Comparison of ENCODE assay signal across 31 mouse cellular contexts in the genomic region with DNA sequence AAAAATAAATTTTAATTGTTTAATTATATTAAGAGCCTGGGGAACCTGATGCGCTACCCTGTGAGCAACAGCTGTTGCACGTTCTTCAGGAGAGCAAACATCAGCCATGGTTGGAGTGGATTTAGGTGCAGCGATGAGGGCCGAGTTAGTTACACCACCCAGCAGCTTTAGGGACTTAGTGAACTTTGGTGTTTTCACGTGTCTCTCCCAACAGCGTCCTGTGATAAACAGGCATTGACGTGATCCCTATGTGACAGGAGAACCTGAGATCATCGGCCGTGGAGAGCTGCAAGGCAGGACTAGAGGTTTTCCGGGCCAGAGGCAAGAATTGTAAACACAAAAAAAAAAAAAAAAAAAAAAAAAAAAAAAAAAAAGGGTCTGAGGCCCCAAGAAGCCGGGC. TPM values are rescaled to one million over a fixed set of nuclear protein-coding genes. Genes with fewer than 3 reads are reported as not detected.
A peak's percentile ranks its signal among the peaks of the same experiment; 100 is the strongest.
DNase-seq lines count a peak whose midpoint lies in the region; ATAC-seq and TF ChIP-seq lines count a peak whose summit lies in the region.
"Had no signal": no experiment of that assay in that cellular context is flagged by ENCODE, and none has a peak within 500 bp of the region (broad histone marks: within the 10 kb centered on the region; RNA-seq: fewer than 3 reads in every experiment).

No protein-coding gene starts in this region.

- no peak for TF ChIP-seq CTCF in liver, adult 2 months (IDR thresholded peaks at IDR 0.05; ENCODE audit: low read depth, low read length)
- no peak for TF ChIP-seq CTCF in CH12.LX (conservative IDR thresholded peaks at IDR 0.05 in 1 of 2, IDR thresholded peaks at IDR 0.05 in 1 of 2; ENCODE audit: low read depth in 2 of 2, low read length in 2 of 2)
- no peak for TF ChIP-seq CTCF in liver, postnatal 0 days (IDR thresholded peaks at IDR 0.05; ENCODE audit: low read depth)

- TF ChIP-seq EP300 in CH12.LX (IDR thresholded peaks at IDR 0.05; ENCODE audit: low read length) = no peak
- TF ChIP-seq EP300 in liver, postnatal 0 days (IDR thresholded peaks at IDR 0.05; ENCODE audit: low read depth) = no peak

- in situ Hi-C loops in CH12.LX (cut with MboI; ENCODE audit: low pct_ligation_motif_present, low pct_unique_long_range_greater_than_20kb, low sequenced_read_pairs) = no loop called here

- no peaks in the 10 kb centered on the region for H3K9me3 ChIP-seq in liver, embryonic 16.5 days (replicated peaks; ENCODE audit: control insufficient read depth, low read length)
- H3K9me3 ChIP-seq in liver, embryonic 12.5 days (replicated peaks) = no peaks in the 10 kb centered on the region
- no peaks in the 10 kb centered on the region for H3K9me3 ChIP-seq in CH12.LX (replicated peaks; ENCODE audit: low read length)
- H3K9me3 ChIP-seq in liver, postnatal 0 days (ENCODE audit: low read length) = no peaks in the 10 kb centered on the region
- H3K9me3 ChIP-seq in midbrain, embryonic 16.5 days (replicated peaks; ENCODE audit: control insufficient read depth, low read length, poor library complexity, severe bottlenecking) = no peaks in the 10 kb centered on the region
- H3K9me3 ChIP-seq: embryonic facial prominence, embryonic 13.5 days; embryonic facial prominence, embryonic 15.5 days; forebrain, embryonic 10.5 days; forebrain, embryonic 12.5 days; G1E had no signal

- H3K4me3 ChIP-seq in liver, adult 2 months (ENCODE audit: insufficient read depth, low read depth, low read length) = no peak overlapping the region
- H3K4me3 ChIP-seq in liver, embryonic 16.5 days (ENCODE audit: low read depth, low read length) = no peak overlapping the region
- no peak overlapping the region for H3K4me3 ChIP-seq in liver, embryonic 12.5 days
- no peak overlapping the region for H3K4me3 ChIP-seq in CH12.LX (replicated peaks in 1 of 3; ENCODE audit: low read depth in 2 of 3, low read length in 2 of 3, poor library complexity in 1 of 3)
- no peak overlapping the region for H3K4me3 ChIP-seq in liver, postnatal 0 days (ENCODE audit: low read depth, low read length)
- no peak overlapping the region for H3K4me3 ChIP-seq in midbrain, embryonic 16.5 days (ENCODE audit: low read depth, low read length)
- H3K4me3 ChIP-seq: embryonic facial prominence, embryonic 13.5 days; embryonic facial prominence, embryonic 15.5 days; erythroblast, embryonic 14.5 days; forebrain, embryonic 10.5 days; forebrain, embryonic 12.5 days had no signal

- H3K4me1 ChIP-seq in liver, adult 2 months (ENCODE audit: control insufficient read depth, insufficient read depth, low read length) = peaks cover 5% of the 10 kb centered on the region
- H3K4me1 ChIP-seq in liver, embryonic 16.5 days (ENCODE audit: control insufficient read depth, low read depth, low read length) = no peaks in the 10 kb centered on the region
- H3K4me1 ChIP-seq in liver, embryonic 12.5 days = no peaks in the 10 kb centered on the region
- peaks cover 7 to 8% of the 10 kb centered on the region in 2 experiments for H3K4me1 ChIP-seq in CH12.LX (ENCODE audit: control insufficient read depth in 1 of 2, insufficient read depth in 2 of 2)
- H3K4me1 ChIP-seq in liver, postnatal 0 days (ENCODE audit: insufficient read depth) = peaks cover 7% of the 10 kb centered on the region; the same call in 1 of the 2 replicates
- no peaks in the 10 kb centered on the region for H3K4me1 ChIP-seq in midbrain, embryonic 16.5 days (ENCODE audit: control insufficient read depth, insufficient read depth, low read length)
- H3K4me1 ChIP-seq: embryonic facial prominence, embryonic 13.5 days; embryonic facial prominence, embryonic 15.5 days; forebrain, embryonic 10.5 days; forebrain, embryonic 12.5 days had no signal

- H3K36me3 ChIP-seq in liver, adult 2 months (ENCODE audit: control insufficient read depth, insufficient read depth, low read length) = no peaks in the 10 kb centered on the region
- no peaks in the 10 kb centered on the region for H3K36me3 ChIP-seq in liver, embryonic 16.5 days (ENCODE audit: control insufficient read depth, insufficient read depth)
- no peaks in the 10 kb centered on the region for H3K36me3 ChIP-seq in liver, embryonic 12.5 days
- no peaks in the 10 kb centered on the region for H3K36me3 ChIP-seq in CH12.LX (replicated peaks in 1 of 2; ENCODE audit: control insufficient read depth in 1 of 2, insufficient read depth in 1 of 2, low read length in 1 of 2)
- H3K36me3 ChIP-seq in liver, postnatal 0 days (replicated peaks; ENCODE audit: insufficient read depth, low read length) = no peaks in the 10 kb centered on the region
- H3K36me3 ChIP-seq in midbrain, embryonic 16.5 days (ENCODE audit: control insufficient read depth, insufficient read depth, low read length) = no peaks in the 10 kb centered on the region
- H3K36me3 ChIP-seq: embryonic facial prominence, embryonic 13.5 days; embryonic facial prominence, embryonic 15.5 days; forebrain, embryonic 10.5 days; forebrain, embryonic 12.5 days; G1E had no signal

- no peaks in the 10 kb centered on the region for H3K27me3 ChIP-seq in liver, adult 2 months (ENCODE audit: control insufficient read depth, insufficient read depth, low read length)
- H3K27me3 ChIP-seq in liver, embryonic 16.5 days (ENCODE audit: control insufficient read depth, insufficient read depth, low read depth, low read length) = no peaks in the 10 kb centered on the region
- no peaks in the 10 kb centered on the region for H3K27me3 ChIP-seq in liver, embryonic 12.5 days (replicated peaks)
- H3K27me3 ChIP-seq in CH12.LX (replicated peaks) = no peaks in the 10 kb centered on the region
- no peaks in the 10 kb centered on the region for H3K27me3 ChIP-seq in liver, postnatal 0 days (ENCODE audit: insufficient read depth, low read length)
- H3K27me3 ChIP-seq in midbrain, embryonic 16.5 days (ENCODE audit: control insufficient read depth, insufficient read depth, low read depth, low read length) = no peaks in the 10 kb centered on the region
- H3K27me3 ChIP-seq: embryonic facial prominence, embryonic 13.5 days; embryonic facial prominence, embryonic 15.5 days; forebrain, embryonic 12.5 days; Patski had no signal

- no peak overlapping the region for H3K4me2 ChIP-seq in liver, embryonic 16.5 days (ENCODE audit: low read depth, low read length)
- H3K4me2 ChIP-seq in liver, embryonic 12.5 days = no peak overlapping the region
- H3K4me2 ChIP-seq in CH12.LX (ENCODE audit: insufficient read depth, low read depth, poor library complexity, severe bottlenecking) = no peak overlapping the region
- no peak overlapping the region for H3K4me2 ChIP-seq in liver, postnatal 0 days (ENCODE audit: low read depth, low read length)
- H3K4me2 ChIP-seq in midbrain, embryonic 16.5 days (ENCODE audit: low read length) = no peak overlapping the region
- H3K4me2 ChIP-seq: embryonic facial prominence, embryonic 13.5 days; embryonic facial prominence, embryonic 15.5 days; forebrain, embryonic 12.5 days had no signal

- peak; percentile 65 for DNase-seq in liver, adult 2 months (ENCODE audit: extremely low read depth, low read depth, low spot score)
- DNase-seq in liver (no peak), CH12.LX (ENCODE audit: extremely low read depth) (no peak)
- DNase-seq in liver, postnatal 0 days = peak; percentile 29
- DNase-seq in adrenal gland, postnatal 25 days = no peak
- DNase-seq: adrenal gland, adult 8-10 months; adrenal gland, postnatal 14 days; cerebellum, adult 11 months; cerebellum, adult 18-20 months; cerebellum, adult 8-10 months; cerebellum, adult 9-11 months; cerebellum, postnatal 14 days; cerebellum, postnatal 36 days; embryo, embryonic 11 days had no signal

- H3K27ac ChIP-seq in liver, adult 2 months (replicated peaks; ENCODE audit: insufficient read depth, low read depth, low read length) = no peak overlapping the region
- H3K27ac ChIP-seq in liver, embryonic 16.5 days (ENCODE audit: low read length) = no peak overlapping the region
- H3K27ac ChIP-seq in liver, embryonic 12.5 days = no peak overlapping the region
- H3K27ac ChIP-seq in CH12.LX (ENCODE audit: insufficient read depth, low read depth) = no peak overlapping the region
- peak overlapping the region; percentile 81; the same call in 1 of the 2 replicates for H3K27ac ChIP-seq in liver, postnatal 0 days (ENCODE audit: low read depth)
- no peak overlapping the region for H3K27ac ChIP-seq in midbrain, embryonic 16.5 days (ENCODE audit: low read length)
- H3K27ac ChIP-seq: embryonic facial prominence, embryonic 13.5 days; embryonic facial prominence, embryonic 15.5 days; forebrain, embryonic 10.5 days; forebrain, embryonic 12.5 days had no signal

- H3K9ac ChIP-seq in liver, adult 2 months (ENCODE audit: low read depth, low read length) = no peak overlapping the region
- H3K9ac ChIP-seq in liver, embryonic 16.5 days (ENCODE audit: low read depth, low read length) = no peak overlapping the region
- H3K9ac ChIP-seq in liver, embryonic 12.5 days = no peak overlapping the region
- H3K9ac ChIP-seq in CH12.LX (ENCODE audit: insufficient read depth, low read depth) = no peak overlapping the region
- H3K9ac ChIP-seq in liver, postnatal 0 days (replicated peaks) = no peak overlapping the region
- no peak overlapping the region for H3K9ac ChIP-seq in midbrain, embryonic 16.5 days (ENCODE audit: low read depth, low read length)
- H3K9ac ChIP-seq: embryonic facial prominence, embryonic 13.5 days; embryonic facial prominence, embryonic 15.5 days; forebrain, embryonic 12.5 days had no signal

- dilution Hi-C loops in CH12.LX (cut with MboI; ENCODE audit: extremely low pct_ligation_motif_present, extremely low pct_unique_long_range_greater_than_20kb, low sequenced_read_pairs) = no loop called here

- peak; percentile 66 for ATAC-seq in liver, embryonic 16.5 days (ENCODE audit: low read depth)
- ATAC-seq in liver, embryonic 12.5 days = no peak
- peak; percentile 93 for ATAC-seq in liver, postnatal 0 days
- no peak for ATAC-seq in midbrain, embryonic 16.5 days
- ATAC-seq: activated CD4-positive, CD25-positive, alpha-beta regulatory T cell, adult 4 months; forebrain, embryonic 14.5 days; forebrain, embryonic 16.5 days; Patski had no signal

- no peaks in the 10 kb centered on the region for H3K79me2 ChIP-seq in liver, adult 2 months (ENCODE audit: control insufficient read depth, insufficient read depth, low read length)
- no peaks in the 10 kb centered on the region for H3K79me2 ChIP-seq in CH12.LX (replicated peaks; ENCODE audit: control insufficient read depth, extremely low read depth, insufficient read depth, poor library complexity, severe bottlenecking)

- TF ChIP-seq POLR2A in liver, adult 2 months (IDR thresholded peaks at IDR 0.05; ENCODE audit: extremely low read depth, insufficient read depth, low read length) = no peak
- TF ChIP-seq POLR2A in CH12.LX (IDR thresholded peaks at IDR 0.05; ENCODE audit: low read depth, low read length) = no peak

- no peak for TF ChIP-seq RAD21 in CH12.LX (IDR thresholded peaks at IDR 0.05; ENCODE audit: low read depth, low read length)

- 38% methylated on average over 11 of the region's 11 CpGs for WGBS in liver, adult 2 months
- WGBS in liver, embryonic 16.5 days (ENCODE audit: insufficient replicate concordance) = 54% methylated on average over 11 of the region's 11 CpGs
- WGBS in liver, embryonic 12.5 days (ENCODE audit: insufficient replicate concordance) = 67% methylated on average over 11 of the region's 11 CpGs
- WGBS in liver, postnatal 0 days (ENCODE audit: insufficient replicate concordance) = 56% methylated on average over 11 of the region's 11 CpGs
- WGBS in midbrain, embryonic 16.5 days = 86% methylated on average over 11 of the region's 11 CpGs

RNA-seq across cellular contexts. Expression of gene Foxq1, which starts 52.1 kb away (rescaled TPM):
- total RNA-seq in liver, adult 2 months (2014; rRNA removed) = 1.6 and 3.9 TPM in 2 replicates
- polyA plus RNA-seq in liver, adult 2 months (2012; rRNA removed) = 5.1 and 10.2 TPM in 2 replicates
- 0.68 and 0.98 TPM in 2 replicates for polyA plus RNA-seq in liver, embryonic 16.5 days (2015; fragmentation: Nextera tagmentation; extraction: Ambion mirVana)
- 0.07 and 0.10 TPM in 2 replicates for polyA plus RNA-seq in liver, embryonic 12.5 days (2016; fragmentation: Nextera tagmentation; extraction: Ambion mirVana)
- total RNA-seq in CH12.LX (2012; rRNA removed) = not detected in 2 replicates
- not detected in 2 replicates for total RNA-seq in CH12.LX (2014; rRNA removed)
- not detected in 2 replicates for polyA plus RNA-seq in CH12.LX (2012; ENCODE audit: insufficient read length, low read depth)
- polyA plus RNA-seq in liver, postnatal 0 days (2015; fragmentation: Nextera tagmentation; extraction: Ambion mirVana) = 3.4 and 4.6 TPM in 2 replicates
- 0.15 and 0.19 TPM in 2 replicates for total RNA-seq in adrenal gland, postnatal 25 days (2021)
- polyA plus RNA-seq in midbrain, embryonic 16.5 days (2015; fragmentation: Nextera tagmentation; extraction: Ambion mirVana) = 1.3 and 1.6 TPM in 2 replicates
- total RNA-seq: common myeloid progenitor, adult 5-6 weeks had no signal
- polyA plus RNA-seq: activated CD4-positive, CD25-positive, alpha-beta regulatory T cell, adult 4 months; erythroblast, embryonic 14.5 days; G1E had no signal

RNA-seq across cellular contexts. Expression of gene A530084C06Rik, which starts 55.3 kb away (rescaled TPM):
- 0.46 and 0.60 TPM in 2 replicates for total RNA-seq in liver, adult 2 months (2014; rRNA removed)
- 0.21 and 0.25 TPM in 2 replicates for polyA plus RNA-seq in liver, adult 2 months (2012; rRNA removed)
- not detected in 2 replicates for polyA plus RNA-seq in liver, embryonic 16.5 days (2015; fragmentation: Nextera tagmentation; extraction: Ambion mirVana)
- not detected in 2 replicates for polyA plus RNA-seq in liver, embryonic 12.5 days (2016; fragmentation: Nextera tagmentation; extraction: Ambion mirVana)
- not detected in 2 replicates for total RNA-seq in CH12.LX (2012; rRNA removed)
- not detected in 2 replicates for total RNA-seq in CH12.LX (2014; rRNA removed)
- not detected in 2 replicates for polyA plus RNA-seq in CH12.LX (2012; ENCODE audit: insufficient read length, low read depth)
- polyA plus RNA-seq in liver, postnatal 0 days (2015; fragmentation: Nextera tagmentation; extraction: Ambion mirVana) = not detected in 2 replicates
- total RNA-seq in adrenal gland, postnatal 25 days (2021) = 0.09 and 0.29 TPM in 2 replicates
- not detected in 2 replicates for polyA plus RNA-seq in midbrain, embryonic 16.5 days (2015; fragmentation: Nextera tagmentation; extraction: Ambion mirVana)
- total RNA-seq: adrenal gland, adult 18-20 months; adrenal gland, adult 8-10 months; adrenal gland, postnatal 14 days; common myeloid progenitor, adult 5-6 weeks; G1E had no signal
- polyA plus RNA-seq: activated CD4-positive, CD25-positive, alpha-beta regulatory T cell, adult 4 months; C2C12; embryonic facial prominence, embryonic 11.5 days; embryonic facial prominence, embryonic 13.5 days; embryonic facial prominence, embryonic 15.5 days; erythroblast, embryonic 14.5 days; forebrain, embryonic 10.5 days; forebrain, embryonic 12.5 days; forebrain, embryonic 14.5 days; forebrain, embryonic 16.5 days; G1E; Patski had no signal

Comparison
In these comparisons a context has a peak if more than half of its experiments do, and no peak if none do; other contexts are left out.
1. DNase-seq: peak in liver, adult 2 months (single experiment) and liver, postnatal 0 days (single experiment); none in liver (single experiment), CH12.LX (single experiment) and adrenal gland, postnatal 25 days (single experiment).
2. ATAC-seq: peak in liver, embryonic 16.5 days (single experiment) and liver, postnatal 0 days (single experiment); none in liver, embryonic 12.5 days (single experiment) and midbrain, embryonic 16.5 days (single experiment).